Mouse (Mus musculus): ENCODE data around the gene Zap70. TPM values are rescaled to one million over a fixed set of nuclear protein-coding genes. Genes with fewer than 3 reads are reported as not detected.

Zap70 gene
- polyA plus RNA-seq, 1 experiment from 2014 or later = 2.3 TPM

DNA sequence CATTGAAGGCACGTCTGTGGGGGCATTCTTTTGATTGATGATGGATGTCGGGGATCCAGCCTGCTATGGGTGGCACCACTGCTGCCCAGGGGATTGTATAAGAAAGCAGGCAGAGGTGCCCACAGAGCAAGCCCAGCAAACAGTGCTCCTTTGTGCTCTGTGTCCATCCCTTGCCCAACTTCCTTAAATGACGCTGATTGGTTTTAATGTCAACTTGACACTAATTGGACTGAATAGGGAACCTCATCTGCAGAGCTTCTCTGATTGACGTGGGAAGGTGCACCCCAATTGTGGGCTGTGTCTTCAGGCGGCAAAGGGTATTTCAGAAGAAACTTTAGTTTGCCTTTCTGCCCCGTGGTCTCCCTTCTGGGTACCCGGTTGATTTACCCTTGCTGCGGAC, 27.8 kb downstream of the Zap70 start:
- DNase-seq (ENCODE audit: low spot score) = no peak
- H3K27ac ChIP-seq = no peak overlapping the region
- no peak overlapping the region for H3K9ac ChIP-seq
- 0 out of 2 replicates have a peak, but pooled peaks cover 4% of the 10 kb centered on the region for H3K4me1 ChIP-seq (replicated peaks; ENCODE audit: control insufficient read depth, insufficient read depth, low read length)
- peaks cover 42% of the 10 kb centered on the region for H3K36me3 ChIP-seq (replicated peaks; ENCODE audit: control insufficient read depth, insufficient read depth)
- 77% methylated on average over 8 of the region's 8 CpGs for WGBS
- no peaks in the 10 kb centered on the region for H3K9me3 ChIP-seq (ENCODE audit: control insufficient read depth, low read length)
- no peak overlapping the region for H3K4me2 ChIP-seq (replicated peaks)
- H3K27me3 ChIP-seq (ENCODE audit: control insufficient read depth, insufficient read depth, low read length) = no peaks in the 10 kb centered on the region
- no peak for ATAC-seq (ENCODE audit: low FRiP score)
- H3K4me3 ChIP-seq (replicated peaks; ENCODE audit: low read length) = no peak overlapping the region

DNA sequence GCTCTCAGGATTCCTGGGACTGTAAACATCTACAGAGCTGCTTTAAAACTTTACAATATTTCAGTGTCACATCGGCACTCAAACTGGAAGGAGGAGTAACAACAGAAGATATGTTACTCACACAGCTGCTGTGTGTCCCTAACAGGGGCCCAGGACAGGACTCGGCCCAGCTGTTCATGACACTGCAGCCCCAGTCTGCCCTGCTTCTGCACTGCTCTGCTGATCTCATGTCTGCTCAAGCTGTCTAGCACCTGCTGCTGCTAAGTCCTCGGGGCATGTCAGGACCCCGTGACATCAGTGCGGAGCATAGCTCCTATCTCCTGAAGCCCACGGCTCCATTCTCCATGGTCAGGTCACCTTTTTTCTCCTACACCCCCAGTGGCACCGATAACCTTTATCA, 35.1 kb downstream of the Zap70 start:
- no peak for DNase-seq (ENCODE audit: low spot score)
- no peak for ATAC-seq (ENCODE audit: low FRiP score)
- H3K4me2 ChIP-seq (replicated peaks) = no peak overlapping the region
- no peak overlapping the region for H3K4me3 ChIP-seq (replicated peaks; ENCODE audit: low read length)
- H3K36me3 ChIP-seq (replicated peaks; ENCODE audit: control insufficient read depth, insufficient read depth) = peaks cover 99% of the 10 kb centered on the region
- WGBS = 86% methylated on average over 7 of the region's 7 CpGs
- H3K27ac ChIP-seq = no peak overlapping the region
- no peaks in the 10 kb centered on the region for H3K9me3 ChIP-seq (ENCODE audit: control insufficient read depth, low read length)
- no peaks in the 10 kb centered on the region for H3K4me1 ChIP-seq (replicated peaks; ENCODE audit: control insufficient read depth, insufficient read depth, low read length)
- H3K9ac ChIP-seq = no peak overlapping the region
- H3K27me3 ChIP-seq (ENCODE audit: control insufficient read depth, insufficient read depth, low read length) = no peaks in the 10 kb centered on the region

DNA sequence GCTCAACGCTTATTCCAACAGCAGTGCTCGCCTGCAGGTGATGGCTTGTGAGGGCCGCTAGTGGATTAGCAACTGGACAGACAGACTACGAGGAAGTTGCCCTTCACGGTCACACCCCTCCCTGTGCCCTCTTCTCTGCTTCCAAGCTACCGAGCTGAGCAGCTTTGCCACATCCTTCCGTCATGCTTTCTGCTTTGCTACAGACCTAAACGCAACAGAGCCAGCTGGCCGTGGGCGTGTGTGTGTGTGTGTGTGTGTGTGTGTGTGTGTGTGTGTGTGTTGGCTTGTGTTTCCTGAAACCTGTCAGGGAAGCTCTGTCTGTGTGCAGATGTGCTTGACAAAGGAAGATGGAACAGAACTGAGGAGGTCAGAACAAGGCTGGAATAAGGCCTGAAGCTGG, 35.9 kb downstream of the Zap70 start:
- no peaks in the 10 kb centered on the region for H3K4me1 ChIP-seq (replicated peaks; ENCODE audit: control insufficient read depth, insufficient read depth, low read length)
- no peak for ATAC-seq (ENCODE audit: low FRiP score)
- no peak overlapping the region for H3K4me2 ChIP-seq (replicated peaks)
- H3K36me3 ChIP-seq (replicated peaks; ENCODE audit: control insufficient read depth, insufficient read depth) = peaks cover 98% of the 10 kb centered on the region
- no peaks in the 10 kb centered on the region for H3K27me3 ChIP-seq (ENCODE audit: control insufficient read depth, insufficient read depth, low read length)
- H3K4me3 ChIP-seq (replicated peaks; ENCODE audit: low read length) = no peak overlapping the region
- DNase-seq (ENCODE audit: low spot score) = no peak
- H3K27ac ChIP-seq = no peak overlapping the region
- no peaks in the 10 kb centered on the region for H3K9me3 ChIP-seq (ENCODE audit: control insufficient read depth, low read length)
- WGBS = 89% methylated on average over 10 of the region's 10 CpGs
- no peak overlapping the region for H3K9ac ChIP-seq

DNA sequence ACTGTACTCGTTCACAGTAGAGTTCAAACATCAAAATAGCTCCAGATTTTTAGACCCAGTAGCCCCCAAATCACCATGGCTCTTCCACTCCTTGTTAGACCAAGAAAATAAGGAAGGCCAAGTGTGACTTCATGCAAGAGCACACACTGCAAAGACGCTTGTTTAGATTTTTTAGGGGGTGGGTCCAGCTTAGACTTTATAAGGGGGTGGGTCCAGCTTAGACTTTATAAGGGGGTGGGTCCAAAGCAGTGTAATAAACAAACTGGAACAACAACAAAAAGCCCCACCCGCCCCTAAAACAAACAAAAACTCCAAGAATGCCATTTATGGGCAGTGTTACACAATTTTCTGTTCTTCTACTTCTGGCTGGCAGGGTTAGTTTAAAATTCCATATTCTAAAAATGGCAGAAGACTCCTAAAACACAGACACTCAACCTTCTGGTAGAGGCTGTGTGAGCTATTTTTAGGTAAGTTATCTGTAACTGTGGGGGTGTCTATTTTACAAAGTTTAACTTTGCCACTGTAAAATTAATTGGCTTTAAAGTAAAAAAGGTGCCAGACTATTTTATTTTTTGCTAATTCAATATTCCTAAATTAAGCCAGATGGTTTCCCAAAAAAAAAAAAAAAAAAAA, 38.9 kb downstream of the Zap70 start:
- Histone ChIP-seq H3K4me3 (replicated peaks; ENCODE audit: low read length) (no peak overlapping the region), H3K36me3 (replicated peaks; ENCODE audit: control insufficient read depth, insufficient read depth) (peaks cover 94% of the 10 kb centered on the region), H3K9me3 (ENCODE audit: control insufficient read depth, low read length) (no peaks in the 10 kb centered on the region), H3K4me2 (replicated peaks) (no peak overlapping the region), H3K27ac (no peak overlapping the region), H3K9ac (no peak overlapping the region), H3K27me3 (ENCODE audit: control insufficient read depth, insufficient read depth, low read length) (no peaks in the 10 kb centered on the region), H3K4me1 (replicated peaks; ENCODE audit: control insufficient read depth, insufficient read depth, low read length) (no peaks in the 10 kb centered on the region)
- DNase-seq (ENCODE audit: low spot score) (no peak), ATAC-seq (ENCODE audit: low FRiP score) (no peak)
- WGBS = 87% methylated on average over 3 of the region's 3 CpGs

DNA sequence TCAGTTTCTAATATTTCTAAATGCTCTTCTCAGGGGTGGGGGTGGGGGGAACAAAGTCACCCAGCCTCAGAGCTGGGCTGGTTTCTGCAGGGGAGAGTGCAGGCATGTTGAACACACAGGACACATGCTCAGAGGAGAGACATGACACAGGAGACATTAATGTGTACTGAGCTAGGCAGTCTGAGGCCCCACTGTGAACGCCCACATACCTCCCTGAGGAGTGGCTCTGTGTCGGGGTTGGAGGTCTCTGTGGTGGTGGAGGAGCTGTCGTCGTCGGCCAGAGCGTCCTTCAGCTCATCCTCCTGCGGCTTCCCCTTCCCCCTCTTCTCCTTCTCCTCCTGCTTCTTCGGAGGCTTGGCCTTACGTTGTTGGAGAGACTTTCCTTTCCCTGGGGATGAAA, 42.7 kb downstream of the Zap70 start:
- DNase-seq (ENCODE audit: low spot score) = no peak
- no peaks in the 10 kb centered on the region for H3K27me3 ChIP-seq (ENCODE audit: control insufficient read depth, insufficient read depth, low read length)
- no peaks in the 10 kb centered on the region for H3K9me3 ChIP-seq (ENCODE audit: control insufficient read depth, low read length)
- no peak for ATAC-seq (ENCODE audit: low FRiP score)
- H3K36me3 ChIP-seq (replicated peaks; ENCODE audit: control insufficient read depth, insufficient read depth) = peaks cover 93% of the 10 kb centered on the region
- no peak overlapping the region for H3K4me2 ChIP-seq (replicated peaks)
- H3K27ac ChIP-seq = no peak overlapping the region
- no peak overlapping the region for H3K4me3 ChIP-seq (replicated peaks; ENCODE audit: low read length)
- no peak overlapping the region for H3K9ac ChIP-seq
- no peaks in the 10 kb centered on the region for H3K4me1 ChIP-seq (replicated peaks; ENCODE audit: control insufficient read depth, insufficient read depth, low read length)
- WGBS = 85% methylated on average over 9 of the region's 9 CpGs

DNA sequence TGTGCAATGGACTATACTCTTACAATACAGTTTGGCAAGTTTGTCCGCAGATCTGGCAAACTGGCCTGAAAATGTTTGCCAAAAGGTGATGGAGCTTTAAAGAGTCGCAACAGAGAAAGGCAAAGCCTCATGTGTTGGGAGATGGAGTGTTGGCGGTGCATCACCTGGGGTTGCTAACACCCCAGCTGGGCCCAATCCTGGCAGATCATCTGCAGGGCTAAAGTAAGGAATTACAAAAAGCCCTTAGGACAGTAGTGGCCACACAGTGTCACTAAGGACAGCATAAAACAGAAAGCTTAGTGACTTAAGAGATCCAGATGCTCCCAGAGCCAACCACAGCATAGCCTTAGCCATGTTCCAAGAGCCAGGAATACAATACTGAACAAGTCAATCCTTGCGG, 43.2 kb downstream of the Zap70 start:
- no peak overlapping the region for H3K4me2 ChIP-seq (replicated peaks)
- no peaks in the 10 kb centered on the region for H3K9me3 ChIP-seq (ENCODE audit: control insufficient read depth, low read length)
- H3K4me1 ChIP-seq (replicated peaks; ENCODE audit: control insufficient read depth, insufficient read depth, low read length) = no peaks in the 10 kb centered on the region
- ATAC-seq (ENCODE audit: low FRiP score) (no peak), DNase-seq (ENCODE audit: low spot score) (no peak)
- H3K36me3 ChIP-seq (replicated peaks; ENCODE audit: control insufficient read depth, insufficient read depth) = peaks cover 93% of the 10 kb centered on the region
- no peak overlapping the region for H3K27ac ChIP-seq
- no peaks in the 10 kb centered on the region for H3K27me3 ChIP-seq (ENCODE audit: control insufficient read depth, insufficient read depth, low read length)
- 95% methylated on average over 4 of the region's 4 CpGs for WGBS
- no peak overlapping the region for H3K4me3 ChIP-seq (replicated peaks; ENCODE audit: low read length)
- H3K9ac ChIP-seq = no peak overlapping the region

DNA sequence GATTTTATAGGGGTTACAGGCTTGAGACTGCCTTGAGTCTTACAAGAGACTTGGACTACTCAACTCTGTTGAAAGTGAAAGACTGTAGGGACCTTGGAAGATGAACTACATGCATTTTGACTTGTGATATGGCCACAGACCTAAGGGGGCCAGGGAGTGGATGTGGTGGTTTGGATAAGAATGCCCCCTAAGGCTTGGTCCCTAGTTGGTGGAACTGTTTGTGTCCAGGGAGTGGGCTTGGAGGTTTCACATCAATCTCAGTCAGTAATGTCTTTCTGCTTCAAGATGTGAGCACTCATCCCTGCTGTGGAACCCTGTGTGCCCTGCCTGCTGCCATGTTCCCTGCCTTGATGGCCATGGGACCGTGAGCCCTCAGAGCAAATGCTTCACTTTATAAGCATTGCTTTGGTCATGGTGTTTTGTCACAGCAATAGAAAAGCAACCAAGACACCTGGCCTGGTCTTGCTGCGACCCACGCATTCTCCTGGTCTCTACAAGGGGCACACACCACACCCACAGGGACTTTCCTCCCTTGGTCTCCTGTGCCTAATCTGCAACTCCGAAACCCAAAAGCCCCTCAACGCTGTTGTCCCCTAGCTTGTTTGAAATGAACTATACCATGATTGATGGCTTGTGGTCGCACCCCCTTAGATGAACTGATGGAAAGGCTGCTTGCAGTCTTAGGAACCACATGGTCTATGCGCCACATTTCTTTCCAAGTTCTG, 44.7 kb downstream of the Zap70 start:
- no peak overlapping the region for H3K9ac ChIP-seq
- no peaks in the 10 kb centered on the region for H3K4me1 ChIP-seq (replicated peaks; ENCODE audit: control insufficient read depth, insufficient read depth, low read length)
- DNase-seq (ENCODE audit: low spot score) (no peak), ATAC-seq (ENCODE audit: low FRiP score) (no peak)
- WGBS = 98% methylated on average over 7 of the region's 7 CpGs
- no peak overlapping the region for H3K4me3 ChIP-seq (replicated peaks; ENCODE audit: low read length)
- H3K4me2 ChIP-seq (replicated peaks) = no peak overlapping the region
- no peak overlapping the region for H3K27ac ChIP-seq
- H3K27me3 ChIP-seq (ENCODE audit: control insufficient read depth, insufficient read depth, low read length) = no peaks in the 10 kb centered on the region
- H3K36me3 ChIP-seq (replicated peaks; ENCODE audit: control insufficient read depth, insufficient read depth) = peaks cover 95% of the 10 kb centered on the region
- no peaks in the 10 kb centered on the region for H3K9me3 ChIP-seq (ENCODE audit: control insufficient read depth, low read length)

DNA sequence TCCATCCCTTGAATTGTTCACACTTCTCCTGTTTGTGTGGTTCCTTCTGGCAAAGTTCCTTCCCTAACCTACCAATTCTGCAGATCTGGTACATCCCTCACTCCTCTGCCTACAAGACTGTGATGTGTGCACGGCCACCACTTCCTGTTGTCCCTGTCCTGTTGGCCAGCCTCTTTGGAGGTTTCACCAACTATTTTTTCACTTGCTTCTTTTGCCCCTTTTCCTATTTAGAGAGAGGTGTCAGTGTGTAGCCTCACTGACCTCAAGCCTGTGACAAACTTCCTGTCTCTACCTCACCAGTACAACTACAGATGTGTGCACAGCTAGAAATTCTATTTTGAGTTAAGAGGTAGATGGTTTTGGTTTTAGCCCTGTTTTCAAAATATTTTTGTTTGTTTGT, 45.5 kb downstream of the Zap70 start:
- no peak overlapping the region for H3K4me3 ChIP-seq (replicated peaks; ENCODE audit: low read length)
- no peak overlapping the region for H3K27ac ChIP-seq
- no peaks in the 10 kb centered on the region for H3K9me3 ChIP-seq (ENCODE audit: control insufficient read depth, low read length)
- ATAC-seq (ENCODE audit: low FRiP score) (no peak), DNase-seq (ENCODE audit: low spot score) (no peak)
- peaks cover 95% of the 10 kb centered on the region for H3K36me3 ChIP-seq (replicated peaks; ENCODE audit: control insufficient read depth, insufficient read depth)
- no peaks in the 10 kb centered on the region for H3K27me3 ChIP-seq (ENCODE audit: control insufficient read depth, insufficient read depth, low read length)
- no peak overlapping the region for H3K9ac ChIP-seq
- no peaks in the 10 kb centered on the region for H3K4me1 ChIP-seq (replicated peaks; ENCODE audit: control insufficient read depth, insufficient read depth, low read length)
- H3K4me2 ChIP-seq (replicated peaks) = no peak overlapping the region
- 94% methylated on average over 1 of the region's 1 CpGs for WGBS

DNA sequence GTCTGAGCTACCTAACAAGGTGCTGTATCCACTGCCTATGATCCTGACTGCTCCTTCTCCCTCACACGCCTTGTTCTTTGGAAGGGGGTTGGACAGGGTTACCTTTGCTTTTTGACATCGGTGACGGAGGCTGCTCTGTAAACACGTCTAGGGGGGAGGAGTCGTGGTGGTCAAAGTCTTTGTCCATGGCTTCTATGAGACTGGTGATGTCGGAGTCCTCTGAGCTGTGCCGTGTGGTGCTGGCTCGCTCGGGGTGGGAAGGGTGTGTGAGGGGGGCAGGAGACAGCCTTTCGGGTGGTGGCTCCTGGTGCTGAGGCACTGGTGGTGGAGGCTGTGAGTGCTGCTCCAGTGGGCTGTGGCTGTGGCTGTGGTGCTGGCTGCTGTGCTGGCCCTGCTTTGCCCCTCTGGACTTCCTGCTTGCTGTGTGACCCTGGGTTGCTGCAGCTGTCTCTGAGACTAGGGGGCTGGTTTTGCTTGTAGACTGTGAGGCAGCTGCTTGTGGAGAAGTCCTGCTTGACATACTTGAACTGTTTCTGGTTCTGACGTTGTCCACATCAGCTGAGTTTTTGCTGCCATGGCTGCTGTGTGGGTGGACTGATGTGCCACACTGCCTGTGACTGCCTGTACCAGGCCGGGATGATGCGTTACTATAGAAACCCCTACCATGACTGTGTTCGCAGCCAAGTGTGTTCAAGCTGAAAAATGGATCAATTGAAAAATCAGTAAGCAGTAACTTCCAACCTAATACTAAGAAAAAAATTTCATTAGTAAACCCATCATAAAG, 46.4 kb downstream of the Zap70 start:
- H3K9me3 ChIP-seq (ENCODE audit: control insufficient read depth, low read length) = no peaks in the 10 kb centered on the region
- H3K36me3 ChIP-seq (replicated peaks; ENCODE audit: control insufficient read depth, insufficient read depth) = peaks cover 98% of the 10 kb centered on the region
- H3K9ac ChIP-seq = no peak overlapping the region
- WGBS = 93% methylated on average over 14 of the region's 14 CpGs
- no peaks in the 10 kb centered on the region for H3K4me1 ChIP-seq (replicated peaks; ENCODE audit: control insufficient read depth, insufficient read depth, low read length)
- ATAC-seq (ENCODE audit: low FRiP score) (no peak), DNase-seq (ENCODE audit: low spot score) (no peak)
- no peak overlapping the region for H3K4me2 ChIP-seq (replicated peaks)
- no peak overlapping the region for H3K4me3 ChIP-seq (replicated peaks; ENCODE audit: low read length)
- H3K27me3 ChIP-seq (ENCODE audit: control insufficient read depth, insufficient read depth, low read length) = no peaks in the 10 kb centered on the region
- H3K27ac ChIP-seq = no peak overlapping the region

All from hindbrain, embryonic 14.5 days (tissue).